Mouse (Mus musculus) kidney, postnatal 0 days (tissue): ENCODE data around the gene Dnah6. TPM values are rescaled to one million over a fixed set of nuclear protein-coding genes. Genes with fewer than 3 reads are reported as not detected.

Source experiments
- ATAC-seq: fragments of 200-750 bp; cut with Nextera tagmentation; replicated peaks from 2 replicates; pipeline ENCODE4 v1.8.0; 2017; ENCODE audit warnings: low read depth, moderate number of reproducible peaks, moderate TSS enrichment, moderate library complexity; ENCODE audit not compliant: low FRiP score
- DNase-seq: peaks from one replicate; pipeline ENCODE4 v3.0.0-alpha.2; 2016; ENCODE audit warnings: low spot score
- H3K27ac ChIP-seq: fragments of 300-500 bp; sonication (generic); 2 replicates; pipeline ENCODE4 v1.5.1; 2014; ENCODE audit warnings: mild to moderate bottlenecking
- H3K27me3 ChIP-seq: fragments of 300-500 bp; sonication (generic); 2 replicates; pipeline ENCODE4 v1.6.1; 2014; ENCODE audit warnings: low read length, mixed read lengths; ENCODE audit not compliant: insufficient read depth
- H3K36me3 ChIP-seq: fragments of 300-500 bp; sonication (generic); 2 replicates; pipeline ENCODE4 v1.6.1; 2014; ENCODE audit warnings: low read length, mixed read lengths; ENCODE audit not compliant: insufficient read depth
- H3K4me1 ChIP-seq: fragments of 300-500 bp; sonication (generic); replicated peaks from 2 replicates; pipeline ENCODE4 v1.6.1; 2014; ENCODE audit warnings: antibody characterized with exemption, low read length, mixed read lengths; ENCODE audit not compliant: insufficient read depth
- H3K4me2 ChIP-seq: fragments of 300-500 bp; sonication (generic); 2 replicates; pipeline ENCODE4 v1.6.1; 2014; ENCODE audit warnings: mild to moderate bottlenecking, low read length, moderate library complexity, mixed read lengths
- H3K4me3 ChIP-seq: fragments of 300-500 bp; sonication (generic); replicated peaks from 2 replicates; pipeline ENCODE4 v1.5.1; 2014; ENCODE audit warnings: low read depth, low read length
- H3K9ac ChIP-seq: fragments of 300-500 bp; sonication (generic); 2 replicates; pipeline ENCODE4 v1.6.1; 2014; ENCODE audit warnings: low read depth, low read length
- H3K9me3 ChIP-seq: fragments of 300-500 bp; sonication (generic); replicated peaks from 2 replicates; pipeline ENCODE4 v1.6.1; 2016; ENCODE audit warnings: low read length, inconsistent platforms, mixed read lengths
- CTCF ChIP-seq: IDR thresholded peaks from 2 replicates; pipeline ENCODE4 v1.5.1; 2016; ENCODE audit warnings: antibody characterized with exemption, low read depth, mild to moderate bottlenecking, moderate library complexity
- WGBS: fragments of 180-500 bp; shearing (Covaris S2); extraction: QIAGEN DNeasy Blood & Tissue Kit; methylation state at CpG from one replicate; pipeline ENCODE4 v1.1.7; 2014; 5-methylcytosine and 5-hydroxymethylcytosine counted together
- polyA plus RNA-seq: library from polyadenylated mRNA; unstranded; fragments of >200 nt; fragmentation: Nextera tagmentation; extraction: Ambion mirVana; gene quantifications from 2 replicates; pipeline ENCODE4 v1.2.1, GENCODE M21; 2015

The Dnah6 gene
- polyA plus RNA-seq, 1 experiment from 2014 or later = 0.09 TPM

- Histone ChIP-seq H3K36me3 (no peaks in the 10 kb centered on the region), H3K27me3 (no peaks in the 10 kb centered on the region), H3K9ac (no peak overlapping the region), H3K4me3 (no peak overlapping the region), H3K4me1 (no peaks in the 10 kb centered on the region), H3K4me2 (no peak overlapping the region), H3K27ac (no peak overlapping the region), H3K9me3 (no peaks in the 10 kb centered on the region)
- TF ChIP-seq CTCF = no peak
- ATAC-seq (no peak), DNase-seq (no peak)
- WGBS = 70% methylated on average over 2 of the region's 2 CpGs
Observed at GRCm38 (mm10) chr6:73203724-73204123, 17.7 kb downstream of the Dnah6 start.

DNA sequence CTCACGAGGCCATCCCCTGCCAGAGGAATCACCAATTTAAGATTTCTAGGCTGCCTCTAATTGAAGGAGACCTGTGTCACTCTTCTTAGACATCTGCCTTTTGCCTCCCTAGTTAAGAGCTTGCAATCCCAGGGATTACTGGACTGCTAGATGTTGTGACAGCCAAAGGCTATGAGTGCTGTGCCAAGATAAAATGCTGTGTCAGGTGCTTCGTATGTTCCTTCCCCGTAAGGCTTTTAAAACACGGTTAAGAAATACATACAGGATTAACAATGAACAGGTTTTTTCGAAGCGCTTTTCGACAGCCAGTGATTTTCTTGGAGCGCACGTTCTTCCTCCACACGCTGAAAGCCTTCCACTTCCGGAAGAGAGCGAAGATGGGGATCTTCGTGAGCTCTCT, 26.2 kb downstream of the Dnah6 start:
- Histone ChIP-seq H3K4me3 (no peak overlapping the region), H3K27ac (no peak overlapping the region), H3K4me2 (no peak overlapping the region), H3K36me3 (no peaks in the 10 kb centered on the region), H3K4me1 (no peaks in the 10 kb centered on the region), H3K27me3 (no peaks in the 10 kb centered on the region), H3K9ac (no peak overlapping the region), H3K9me3 (no peaks in the 10 kb centered on the region)
- ATAC-seq = no peak
- no peak for DNase-seq
- TF ChIP-seq CTCF = no peak
- 89% methylated on average over 13 of the region's 13 CpGs for WGBS

- no peak for ATAC-seq
Observed at GRCm38 (mm10) chr6:73190756-73191155, 30.7 kb downstream of the Dnah6 start.

DNA sequence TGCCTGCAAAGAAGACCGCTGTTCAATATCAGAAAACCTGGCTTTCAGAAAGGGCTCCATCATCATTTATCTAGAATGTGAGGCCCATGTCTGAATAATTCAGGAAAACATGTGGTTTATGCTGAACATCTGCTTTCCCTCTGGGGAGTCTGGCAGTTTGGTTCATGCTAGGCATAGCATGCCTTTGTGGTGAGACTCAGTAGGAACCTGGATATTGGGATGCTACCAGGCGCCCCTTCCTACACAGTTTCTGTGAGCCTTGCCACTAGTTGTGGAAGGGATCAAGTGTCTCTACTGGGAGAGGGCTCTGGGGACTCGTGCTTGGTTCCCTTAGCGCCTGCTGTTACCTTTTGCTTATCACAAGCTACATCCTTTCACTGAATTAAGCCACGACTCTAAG, 37.2 kb downstream of the Dnah6 start:
- DNase-seq = no peak

More at GRCm38 (mm10) chr6:73190756-73191155, 30.7 kb downstream of the Dnah6 start:
- 81% methylated on average over 5 of the region's 6 CpGs for WGBS
- TF ChIP-seq CTCF = no peak
- Histone ChIP-seq H3K4me2 (no peak overlapping the region), H3K9me3 (no peaks in the 10 kb centered on the region), H3K4me3 (no peak overlapping the region), H3K36me3 (no peaks in the 10 kb centered on the region), H3K27ac (no peak overlapping the region), H3K27me3 (no peaks in the 10 kb centered on the region), H3K9ac (no peak overlapping the region), H3K4me1 (no peaks in the 10 kb centered on the region)
- DNase-seq = no peak

DNA sequence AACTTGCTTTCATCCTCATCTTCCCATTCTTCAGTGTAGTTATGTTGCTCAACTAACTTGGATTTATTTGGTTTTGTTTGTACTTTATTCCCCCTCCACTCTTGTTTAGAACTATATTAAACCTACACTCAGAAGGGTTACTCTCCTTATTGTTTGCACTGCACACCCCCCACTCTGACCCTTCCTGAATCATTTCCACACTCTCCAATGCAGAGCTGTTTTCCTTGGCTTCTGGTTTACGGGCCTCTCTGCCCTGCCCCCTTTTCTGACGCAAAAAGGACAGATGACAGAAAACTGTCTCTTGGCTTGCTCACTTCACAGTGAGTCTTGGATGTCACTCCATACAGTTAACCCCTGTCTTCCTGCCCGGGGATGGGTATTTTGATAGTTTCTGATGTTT, 38.5 kb downstream of the Dnah6 start:
- no peak overlapping the region for H3K27ac ChIP-seq
- no peak for ATAC-seq
- WGBS = 40% methylated on average over 3 of the region's 3 CpGs
- no peak overlapping the region for H3K4me2 ChIP-seq
- no peak for TF ChIP-seq CTCF
- no peaks in the 10 kb centered on the region for H3K9me3 ChIP-seq
- H3K4me3 ChIP-seq = no peak overlapping the region
- peaks cover 12% of the 10 kb centered on the region; the same call in 1 of the 2 replicates for H3K4me1 ChIP-seq
- no peak overlapping the region for H3K9ac ChIP-seq
- H3K27me3 ChIP-seq = no peaks in the 10 kb centered on the region
- peak; percentile 29 for DNase-seq
- H3K36me3 ChIP-seq = no peaks in the 10 kb centered on the region

More for the DNA sequence above, 37.2 kb downstream of the Dnah6 start:
- H3K27ac ChIP-seq = no peak overlapping the region
- WGBS = 72% methylated on average over 5 of the region's 5 CpGs
- no peaks in the 10 kb centered on the region for H3K9me3 ChIP-seq
- H3K4me1 ChIP-seq = peaks cover 12% of the 10 kb centered on the region; the same call in 1 of the 2 replicates
- no peak overlapping the region for H3K4me2 ChIP-seq
- TF ChIP-seq CTCF = no peak
- no peak overlapping the region for H3K4me3 ChIP-seq
- no peak for ATAC-seq
- no peaks in the 10 kb centered on the region for H3K27me3 ChIP-seq
- H3K36me3 ChIP-seq = no peaks in the 10 kb centered on the region
- H3K9ac ChIP-seq = no peak overlapping the region

- Histone ChIP-seq H3K9me3 (no peaks in the 10 kb centered on the region), H3K4me3 (no peak overlapping the region), H3K4me2 (no peak overlapping the region), H3K36me3 (no peaks in the 10 kb centered on the region), H3K4me1 (peaks cover 12% of the 10 kb centered on the region; the same call in 1 of the 2 replicates), H3K9ac (no peak overlapping the region), H3K27ac (no peak overlapping the region), H3K27me3 (no peaks in the 10 kb centered on the region)
- no peak for TF ChIP-seq CTCF
- WGBS = 15% methylated on average over 3 of the region's 3 CpGs
- DNase-seq (peak; percentile 53), ATAC-seq (0 out of 2 replicates have a peak, but pooled peaks have one; percentile 43)
Observed at GRCm38 (mm10) chr6:73182410-73182809, 39.0 kb downstream of the Dnah6 start.

- TF ChIP-seq CTCF = no peak
- Histone ChIP-seq H3K4me3 (no peak overlapping the region), H3K4me2 (no peak overlapping the region), H3K27ac (no peak overlapping the region), H3K9me3 (no peaks in the 10 kb centered on the region), H3K4me1 (peaks cover 12% of the 10 kb centered on the region; the same call in 1 of the 2 replicates), H3K9ac (no peak overlapping the region), H3K36me3 (no peaks in the 10 kb centered on the region), H3K27me3 (no peaks in the 10 kb centered on the region)
- WGBS = 50% methylated on average over 4 of the region's 4 CpGs
- DNase-seq (no peak), ATAC-seq (no peak)
Observed at GRCm38 (mm10) chr6:73182006-73182405, 39.4 kb downstream of the Dnah6 start.
